Mouse (Mus musculus): ENCODE measurements at regions not wholly inside any gene's neighbourhood (a gene's known extent, or its start where the extent isn't known, plus 50 kb on each side); places are given as distances from the start of the nearest gene placed in this dataset.

GRCm38 (mm10) chr6:126353346-126353745 lies 181.9 kb downstream of the Kcna5 start:
- DNase-seq: no peak

DNA sequence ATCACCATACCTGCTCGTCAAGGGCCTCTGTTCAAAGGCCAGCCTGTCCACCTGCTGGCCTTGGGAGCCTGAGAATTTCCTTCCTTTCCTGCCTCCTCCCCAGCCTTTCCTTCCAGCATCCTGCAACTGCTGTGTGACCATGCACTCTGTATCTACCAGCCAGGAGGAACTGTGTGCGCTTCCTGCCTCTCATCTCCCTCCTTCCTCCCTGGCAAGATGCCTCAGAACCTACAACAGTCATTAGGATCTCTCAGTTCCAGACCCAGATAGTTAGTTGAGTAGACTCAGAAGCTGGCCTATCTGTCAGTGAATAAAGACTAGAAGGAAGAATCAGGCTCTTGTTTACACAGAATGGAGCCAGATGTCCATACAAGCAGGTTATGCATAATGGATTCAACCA lies 183.8 kb upstream of the Ntf3 start:
- no peak for DNase-seq

DNA sequence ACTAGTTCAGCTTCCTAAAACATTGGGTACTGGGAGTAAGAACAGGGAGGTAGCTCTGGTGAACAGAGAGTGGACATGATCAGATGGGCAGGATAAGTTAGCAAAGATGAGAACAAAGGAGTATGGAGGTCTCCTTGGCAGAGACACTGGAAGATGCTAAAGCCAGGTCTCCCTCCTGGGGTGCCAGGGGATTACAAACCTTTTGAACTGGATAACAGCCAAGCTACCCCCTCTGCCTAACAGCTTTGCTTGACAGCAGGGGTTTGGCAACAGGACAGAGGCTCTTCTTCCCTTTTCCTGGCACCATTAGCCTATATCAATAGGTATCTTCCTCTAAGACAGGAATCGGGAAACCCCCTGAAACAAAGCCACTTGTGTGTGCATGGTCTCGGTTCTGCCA lies 183.2 kb upstream of the Ntf3 start:
- DNase-seq: no peak

- no peak for DNase-seq
Measured at GRCm38 (mm10) chr6:126345221-126345620, 178.5 kb upstream of the Ntf3 start.

DNA sequence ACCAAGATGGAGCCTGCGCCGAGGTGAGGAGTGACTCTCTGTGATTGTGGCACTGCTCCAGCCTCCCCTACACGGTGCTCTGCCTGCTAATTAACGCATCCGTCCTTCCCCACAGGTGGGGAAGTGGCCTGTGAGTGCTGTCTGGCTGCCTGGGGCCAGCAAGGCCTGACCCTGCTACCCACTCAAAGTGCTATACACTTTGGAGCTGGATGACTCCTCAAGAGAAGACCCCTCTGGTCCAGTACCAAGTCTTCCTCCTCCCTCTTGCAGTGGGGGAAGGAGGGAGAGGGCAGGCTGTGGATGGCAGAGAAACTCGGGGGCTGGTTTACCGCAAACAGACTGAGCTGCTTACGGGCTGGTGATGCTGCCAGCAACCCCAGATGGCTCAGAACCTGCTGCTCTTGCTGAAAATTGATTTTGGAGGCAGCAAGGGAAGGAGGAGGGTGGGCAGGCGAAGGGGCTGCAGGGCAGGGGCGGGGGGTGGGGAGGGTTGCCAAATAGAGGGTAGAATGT lies 173.4 kb upstream of the Ntf3 start:
- no peak for DNase-seq

DNA sequence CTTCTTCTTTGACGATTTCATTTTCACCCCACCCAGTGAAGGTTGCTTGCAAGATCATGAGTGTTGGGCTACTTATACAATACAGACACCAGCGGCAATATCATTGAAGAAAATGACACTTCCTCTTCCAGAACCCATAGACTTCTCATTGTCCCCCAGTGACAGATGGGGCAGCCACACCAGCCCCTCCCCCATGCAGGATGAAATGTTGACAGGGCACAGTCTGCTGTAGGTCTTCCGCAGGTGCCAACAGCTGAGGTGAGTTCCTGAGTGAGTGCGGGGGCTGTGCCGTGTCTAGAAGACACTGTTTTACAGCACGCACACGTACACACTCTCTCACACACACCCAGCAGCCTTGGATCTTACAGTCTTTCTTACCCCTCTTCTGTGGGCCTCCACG lies 171.0 kb upstream of the Ntf3 start:
- no peak for DNase-seq

DNA sequence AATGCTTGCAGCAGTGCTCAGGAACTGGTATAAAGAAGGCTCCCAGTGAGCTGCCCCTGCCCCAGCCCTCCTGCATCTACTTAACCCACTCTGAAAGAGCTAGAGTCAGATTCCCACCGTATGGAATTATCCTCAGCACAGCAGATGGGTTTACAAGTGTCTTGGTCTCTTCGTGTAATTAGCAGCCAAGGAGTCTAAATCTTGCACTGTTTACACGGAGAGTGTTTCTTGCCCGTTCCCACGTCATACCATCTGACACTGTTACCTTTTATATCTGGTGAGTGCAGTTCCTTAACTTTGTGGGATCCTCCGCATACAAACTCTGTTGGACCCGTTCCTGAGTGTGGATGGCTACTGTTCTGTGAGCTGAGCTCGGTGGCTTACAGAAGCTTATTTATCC lies 167.5 kb upstream of the Ntf3 start:
- DNase-seq: no peak

GRCm38 (mm10) chr6:126327187-126327586 lies 160.5 kb upstream of the Ntf3 start:
- no peak for DNase-seq

- no peak for DNase-seq
Measured at GRCm38 (mm10) chr6:126318523-126318922, 151.8 kb upstream of the Ntf3 start.

DNA sequence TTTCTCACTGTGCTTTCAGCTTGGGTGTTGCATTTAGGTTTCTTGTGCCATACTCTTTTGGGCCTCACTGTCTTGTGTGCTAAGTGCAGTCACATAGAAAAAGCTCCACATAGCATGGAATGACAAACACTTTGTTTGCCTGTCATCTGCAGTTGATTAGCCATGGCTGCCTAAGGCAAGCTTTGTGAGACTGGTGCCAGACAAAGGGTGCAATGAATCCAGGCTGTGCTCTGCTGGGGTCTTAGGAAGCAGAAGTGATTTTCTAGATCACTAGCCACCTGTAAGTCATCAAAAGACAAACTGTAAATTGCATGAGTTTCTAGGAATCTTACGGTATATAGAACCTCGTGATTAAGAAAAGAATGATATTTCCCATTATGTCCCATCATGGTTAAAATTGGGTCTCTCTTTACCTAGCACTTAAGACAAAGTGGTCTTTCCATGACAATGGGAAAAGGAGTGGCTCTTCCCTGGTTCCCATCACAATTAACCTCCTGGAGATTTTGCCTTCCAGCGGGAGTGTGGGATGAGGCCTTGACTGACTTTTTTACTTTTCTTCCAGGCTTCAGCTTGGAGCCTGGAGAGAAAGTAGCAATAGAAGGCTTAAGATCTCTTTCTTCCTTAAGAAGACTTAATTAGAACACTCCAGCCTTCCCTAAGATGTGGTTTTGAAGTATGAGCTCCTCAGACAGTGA lies 144.2 kb upstream of the Ntf3 start:
- DNase-seq: no peak

GRCm38 (mm10) chr6:126303086-126303485 lies 136.4 kb upstream of the Ntf3 start:
- DNase-seq: no peak

- no peak for DNase-seq
Measured at GRCm38 (mm10) chr6:126291581-126291980, 124.9 kb upstream of the Ntf3 start.

- no peak for DNase-seq
Measured at GRCm38 (mm10) chr6:126287166-126287565, 120.5 kb upstream of the Ntf3 start.

GRCm38 (mm10) chr6:126286201-126286600 lies 119.5 kb upstream of the Ntf3 start:
- DNase-seq: no peak

- no peak for DNase-seq
Measured at GRCm38 (mm10) chr6:126284409-126284808, 117.7 kb upstream of the Ntf3 start.

DNA sequence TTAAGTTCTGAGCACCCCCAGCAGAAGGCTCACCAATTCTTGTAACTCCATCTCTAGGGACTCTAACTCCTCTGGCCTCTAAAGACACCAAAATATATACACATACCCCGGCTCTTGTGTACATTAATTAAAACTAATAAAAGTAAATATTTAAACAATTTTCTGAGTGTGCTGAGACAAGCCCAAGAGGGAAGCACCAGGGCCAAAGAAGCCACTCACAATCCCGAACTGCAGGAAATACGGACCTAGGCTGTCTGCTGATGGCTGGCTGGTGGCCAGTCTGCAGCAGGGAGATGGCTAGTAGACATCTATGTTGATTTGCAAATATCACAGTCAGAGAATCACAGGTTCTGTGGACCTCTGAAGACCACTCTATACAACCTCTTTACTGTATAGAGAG lies 113.6 kb upstream of the Ntf3 start:
- DNase-seq: no peak

- DNase-seq: no peak
Measured at GRCm38 (mm10) chr6:126245986-126246385, 79.3 kb upstream of the Ntf3 start.

DNA sequence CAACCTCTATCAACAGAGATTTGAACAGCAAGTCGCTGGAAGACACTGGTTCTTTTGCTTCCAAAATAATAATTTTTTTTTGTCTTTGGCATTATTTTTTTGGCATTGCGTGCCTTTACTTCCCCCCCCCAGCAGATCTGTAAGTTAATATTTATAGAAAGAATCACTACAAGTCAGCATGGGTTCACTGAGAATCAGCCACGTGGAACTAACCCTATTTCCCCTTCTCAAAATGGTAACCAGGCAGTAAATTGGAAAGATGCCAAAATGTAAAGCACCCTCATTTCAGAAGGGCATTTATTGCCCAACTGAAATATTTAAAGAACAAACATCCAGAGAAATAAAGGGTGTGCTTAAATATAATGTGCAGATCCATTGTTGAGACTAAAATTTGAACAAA lies 78.7 kb upstream of the Ntf3 start:
- no peak for DNase-seq

DNA sequence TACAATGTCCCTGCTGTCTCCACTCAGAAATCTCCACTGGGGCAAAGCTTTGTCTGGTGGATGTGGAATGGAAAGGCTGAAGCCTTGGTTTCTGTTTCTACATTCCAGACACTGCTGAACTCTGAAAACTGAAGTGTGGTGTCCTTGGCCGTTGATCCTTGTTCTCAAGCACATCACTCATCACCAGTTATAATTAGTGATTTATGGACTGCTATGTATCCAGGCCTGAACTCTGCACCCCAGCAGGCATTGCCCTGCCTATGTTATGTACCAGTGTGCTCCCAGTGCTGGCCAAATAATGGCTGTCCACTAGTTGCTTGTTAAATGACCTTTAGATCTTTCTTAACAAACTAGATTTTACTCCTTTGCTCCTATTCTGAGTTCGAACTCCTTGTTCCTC lies 75.6 kb upstream of the Ntf3 start:
- DNase-seq: no peak

DNA sequence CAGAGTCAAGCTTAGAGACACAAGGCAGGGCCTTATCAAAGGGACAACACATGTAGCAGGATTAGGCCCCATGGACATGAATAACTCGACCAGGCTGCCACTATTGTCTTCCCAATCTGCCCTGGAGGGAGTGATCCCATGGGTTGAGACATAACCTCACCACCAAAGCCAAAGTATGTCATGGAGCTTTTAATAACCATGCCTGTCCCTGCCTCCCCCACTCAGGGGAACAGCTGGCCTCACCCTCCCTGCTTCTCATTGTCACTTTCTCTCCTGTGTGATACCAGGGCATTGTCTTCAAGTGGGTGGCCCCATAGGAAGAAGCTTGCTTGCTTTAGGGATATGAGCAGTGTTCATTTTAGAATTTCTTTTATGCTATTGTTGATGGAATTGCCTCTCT lies 73.5 kb upstream of the Ntf3 start:
- no peak for DNase-seq
